Mouse (Mus musculus): ENCODE results near the gene Cavin4.
"Not testable (repeated sequence)": the region's sequence is repeated elsewhere in the genome, so short reads cannot be mapped to it uniquely, and the experiment has no call there.

Gene Cavin4

GRCm38 (mm10) chr4:48674412-48674811, 11.1 kb downstream of the Cavin4 start:
- no peak for DNase-seq

GRCm38 (mm10) chr4:48676570-48677185, 13.4 kb downstream of the Cavin4 start:
- no peak for DNase-seq

GRCm38 (mm10) chr4:48677276-48677675, 14.0 kb downstream of the Cavin4 start:
- DNase-seq: no peak

GRCm38 (mm10) chr4:48677812-48678211, 14.5 kb downstream of the Cavin4 start:
- DNase-seq: no peak

GRCm38 (mm10) chr4:48678793-48679192, 15.5 kb downstream of the Cavin4 start:
- no peak for DNase-seq

- not testable (repeated sequence) for DNase-seq
These were observed 16.4 kb downstream of the Cavin4 start for GRCm38 (mm10) chr4:48679728-48680127.

- no peak for DNase-seq
These were observed 16.9 kb downstream of the Cavin4 start for GRCm38 (mm10) chr4:48680214-48680613.

GRCm38 (mm10) chr4:48680648-48681343, 17.5 kb downstream of the Cavin4 start:
- DNase-seq: peak; percentile 32 to 42

- DNase-seq: no peak
These were observed 19.8 kb downstream of the Cavin4 start for GRCm38 (mm10) chr4:48683126-48683525.

- not testable (repeated sequence) for DNase-seq
These were observed 20.4 kb downstream of the Cavin4 start for GRCm38 (mm10) chr4:48683633-48684209.

- DNase-seq: no peak
These were observed 21.4 kb downstream of the Cavin4 start for GRCm38 (mm10) chr4:48684593-48685187.

GRCm38 (mm10) chr4:48688148-48688547, 24.8 kb downstream of the Cavin4 start:
- DNase-seq: no peak

- DNase-seq: peak; percentile 81 to 83
These were observed 27.3 kb downstream of the Cavin4 start for GRCm38 (mm10) chr4:48690640-48691039.

GRCm38 (mm10) chr4:48691793-48692437, 28.6 kb downstream of the Cavin4 start:
- DNase-seq: peak; percentile 36 to 43

- no peak for DNase-seq
These were observed 29.5 kb downstream of the Cavin4 start for GRCm38 (mm10) chr4:48692736-48693292.

GRCm38 (mm10) chr4:48696706-48697105, 33.4 kb downstream of the Cavin4 start:
- no peak for DNase-seq

- DNase-seq: no peak
These were observed 34.0 kb downstream of the Cavin4 start for GRCm38 (mm10) chr4:48697302-48697701.

- DNase-seq: no peak
These were observed 52.7 kb downstream of the Cavin4 start for GRCm38 (mm10) chr4:48715865-48716650.

- no peak for DNase-seq
These were observed 53.5 kb downstream of the Cavin4 start for GRCm38 (mm10) chr4:48716817-48717216.
